Mouse (Mus musculus): ENCODE data around the gene Fam131a.

The Fam131a gene

GRCm38 (mm10) chr16:20699266-20699665 lies 6.2 kb downstream of the Fam131a start:
- no peak for DNase-seq

- no peak for DNase-seq
Observed at GRCm38 (mm10) chr16:20700036-20700435, 7.0 kb downstream of the Fam131a start.

GRCm38 (mm10) chr16:20701316-20701715 lies 8.3 kb downstream of the Fam131a start:
- no peak for DNase-seq

GRCm38 (mm10) chr16:20701729-20702521 lies 8.9 kb downstream of the Fam131a start:
- no peak for DNase-seq

GRCm38 (mm10) chr16:20702522-20702893 lies 9.5 kb downstream of the Fam131a start:
- DNase-seq, result peak; percentile 73

- DNase-seq, result no peak
Observed at GRCm38 (mm10) chr16:20703071-20703470, 10.0 kb downstream of the Fam131a start.

- DNase-seq, result no peak
Observed at GRCm38 (mm10) chr16:20703699-20704400, 10.8 kb downstream of the Fam131a start.

GRCm38 (mm10) chr16:20705786-20706185 lies 12.7 kb downstream of the Fam131a start:
- no peak for DNase-seq

- DNase-seq, result no peak
Observed at GRCm38 (mm10) chr16:20706407-20707055, 13.5 kb downstream of the Fam131a start.

- DNase-seq, result no peak
Observed at GRCm38 (mm10) chr16:20708220-20708938, 15.3 kb downstream of the Fam131a start.

- no peak for DNase-seq
Observed at GRCm38 (mm10) chr16:20708939-20709734, 16.1 kb downstream of the Fam131a start.

GRCm38 (mm10) chr16:20710370-20710769 lies 17.3 kb downstream of the Fam131a start:
- DNase-seq, result no peak

- DNase-seq, result no peak
Observed at GRCm38 (mm10) chr16:20710810-20711209, 17.8 kb downstream of the Fam131a start.

- DNase-seq, result no peak
Observed at GRCm38 (mm10) chr16:20712190-20712589, 19.1 kb downstream of the Fam131a start.

- no peak for DNase-seq
Observed at GRCm38 (mm10) chr16:20712889-20713288, 19.8 kb downstream of the Fam131a start.

- no peak for DNase-seq
Observed at GRCm38 (mm10) chr16:20714307-20715080, 21.5 kb downstream of the Fam131a start.

GRCm38 (mm10) chr16:20715161-20715560 lies 22.1 kb downstream of the Fam131a start:
- no peak for DNase-seq

- no peak for DNase-seq
Observed at GRCm38 (mm10) chr16:20715566-20715965, 22.5 kb downstream of the Fam131a start.

GRCm38 (mm10) chr16:20715976-20716840 lies 23.2 kb downstream of the Fam131a start:
- peak; percentile 78 for DNase-seq

- DNase-seq, result no peak
Observed at GRCm38 (mm10) chr16:20716841-20717180, 23.8 kb downstream of the Fam131a start.
